Mouse (Mus musculus) heart, embryonic 13.5 days (tissue): ENCODE measurements around the gene Adgrg5. TPM values are rescaled to one million over a fixed set of nuclear protein-coding genes. Genes with fewer than 3 reads are reported as not detected.

Experiments
- ATAC-seq: fragments of 200-750 bp; cut with Nextera tagmentation; 2 replicates; pipeline ENCODE4 v1.8.0; 2017; ENCODE audit warnings: moderate TSS enrichment; ENCODE audit not compliant: insufficient number of reproducible peaks, low FRiP score, low TSS enrichment; ENCODE audit errors: extremely low read depth
- H3K27ac ChIP-seq: fragments of 300-500 bp; sonication (generic); replicated peaks from 2 replicates; pipeline ENCODE4 v1.5.1; 2015; ENCODE audit warnings: moderate library complexity, mild to moderate bottlenecking, inconsistent platforms
- H3K27me3 ChIP-seq: fragments of 300-500 bp; sonication (generic); replicated peaks from 2 replicates; pipeline ENCODE4 v1.6.1; 2015; ENCODE audit warnings: mild to moderate bottlenecking, inconsistent platforms
- H3K36me3 ChIP-seq: fragments of 300-500 bp; sonication (generic); 2 replicates; pipeline ENCODE4 v1.6.1; 2015; ENCODE audit warnings: mild to moderate bottlenecking, inconsistent platforms
- H3K4me1 ChIP-seq: fragments of 300-500 bp; sonication (generic); 2 replicates; pipeline ENCODE4 v1.6.1; 2015; ENCODE audit warnings: inconsistent platforms
- H3K4me2 ChIP-seq: fragments of 300-500 bp; sonication (generic); 2 replicates; pipeline ENCODE4 v1.6.1; 2015; ENCODE audit warnings: inconsistent platforms, mild to moderate bottlenecking, moderate library complexity
- H3K4me3 ChIP-seq: fragments of 300-500 bp; sonication (generic); 2 replicates; pipeline ENCODE4 v1.5.1; 2015; ENCODE audit warnings: moderate library complexity, mild to moderate bottlenecking, inconsistent platforms
- H3K9ac ChIP-seq: fragments of 300-500 bp; sonication (generic); 2 replicates; pipeline ENCODE4 v1.6.1; 2015; ENCODE audit warnings: inconsistent platforms, mild to moderate bottlenecking, moderate library complexity
- H3K9me3 ChIP-seq: fragments of 300-500 bp; sonication (generic); 2 replicates; pipeline ENCODE4 v1.6.1; 2016; ENCODE audit warnings: inconsistent platforms
- WGBS: fragments of 180-500 bp; shearing (Covaris S2); methylation state at CpG from one replicate; pipeline ENCODE4 v1.1.7; 2015; ENCODE audit warnings: mixed read lengths; 5-methylcytosine and 5-hydroxymethylcytosine counted together
- polyA plus RNA-seq: library from polyadenylated mRNA; unstranded; fragments of >200 nt; fragmentation: Nextera tagmentation; extraction: Ambion mirVana; gene quantifications from 2 replicates; pipeline ENCODE4 v1.2.1, GENCODE M21; 2015

The Adgrg5 gene
- polyA plus RNA-seq, 1 experiment from 2014 or later = 0.32 TPM

- Histone ChIP-seq H3K4me1 (peaks cover 62% of the 10 kb centered on the region), H3K4me3 (peak overlapping the region; percentile 28), H3K27ac (no peak overlapping the region), H3K9me3 (no peaks in the 10 kb centered on the region), H3K9ac (peak overlapping the region; percentile 68; the same call in 1 of the 2 replicates), H3K4me2 (peak overlapping the region; percentile 51), H3K36me3 (no peaks in the 10 kb centered on the region), H3K27me3 (0 out of 2 replicates have a peak, but pooled peaks cover 5% of the 10 kb centered on the region)
- WGBS = 63% methylated on average over 6 of the region's 6 CpGs
- no peak for ATAC-seq
These were observed 61.5 kb downstream of the Adgrg5 start for GRCm38 (mm10) chr8:94985023-94985422.

GRCm38 (mm10) chr8:94986676-94987075, 63.2 kb downstream of the Adgrg5 start:
- Histone ChIP-seq H3K27ac (no peak overlapping the region), H3K4me2 (peak overlapping the region; percentile 36), H3K36me3 (no peaks in the 10 kb centered on the region), H3K9ac (no peak overlapping the region; the same call in 1 of the 2 replicates), H3K27me3 (no peaks in the 10 kb centered on the region), H3K4me1 (peaks cover 62% of the 10 kb centered on the region), H3K9me3 (no peaks in the 10 kb centered on the region), H3K4me3 (no peak overlapping the region)
- 57% methylated on average over 5 of the region's 5 CpGs for WGBS
- no peak for ATAC-seq

- Histone ChIP-seq H3K9me3 (no peaks in the 10 kb centered on the region), H3K9ac (no peak overlapping the region), H3K27ac (no peak overlapping the region), H3K4me2 (no peak overlapping the region; the same call in 1 of the 2 replicates), H3K4me3 (no peak overlapping the region), H3K36me3 (no peaks in the 10 kb centered on the region), H3K4me1 (peaks cover 70% of the 10 kb centered on the region), H3K27me3 (no peaks in the 10 kb centered on the region)
- 38% methylated on average over 7 of the region's 7 CpGs for WGBS
- ATAC-seq = no peak
These were observed 64.1 kb downstream of the Adgrg5 start for GRCm38 (mm10) chr8:94987553-94987952.

GRCm38 (mm10) chr8:94988619-94989018, 65.1 kb downstream of the Adgrg5 start:
- 73% methylated on average over 6 of the region's 6 CpGs for WGBS
- peaks cover 70% of the 10 kb centered on the region for H3K4me1 ChIP-seq
- peaks cover 6% of the 10 kb centered on the region; the same call in 1 of the 2 replicates for H3K27me3 ChIP-seq
- H3K27ac ChIP-seq = no peak overlapping the region
- H3K4me3 ChIP-seq = no peak overlapping the region
- H3K36me3 ChIP-seq = no peaks in the 10 kb centered on the region
- no peak overlapping the region for H3K4me2 ChIP-seq
- H3K9ac ChIP-seq = no peak overlapping the region
- no peaks in the 10 kb centered on the region for H3K9me3 ChIP-seq
- ATAC-seq = no peak

- no peak overlapping the region for H3K4me3 ChIP-seq
- H3K9ac ChIP-seq = no peak overlapping the region
- H3K27me3 ChIP-seq = peaks cover 13% of the 10 kb centered on the region; the same call in 1 of the 2 replicates
- H3K4me1 ChIP-seq = peaks cover 69% of the 10 kb centered on the region
- H3K9me3 ChIP-seq = no peaks in the 10 kb centered on the region
- no peaks in the 10 kb centered on the region for H3K36me3 ChIP-seq
- WGBS = 85% methylated on average over 4 of the region's 4 CpGs
- no peak overlapping the region for H3K4me2 ChIP-seq
- ATAC-seq = no peak
- no peak overlapping the region for H3K27ac ChIP-seq
These were observed 66.2 kb downstream of the Adgrg5 start for GRCm38 (mm10) chr8:94989711-94990110.

- no peak for ATAC-seq
- H3K36me3 ChIP-seq = no peaks in the 10 kb centered on the region
- H3K4me1 ChIP-seq = peaks cover 59% of the 10 kb centered on the region
- peaks cover 16% of the 10 kb centered on the region; the same call in 1 of the 2 replicates for H3K27me3 ChIP-seq
- no peaks in the 10 kb centered on the region for H3K9me3 ChIP-seq
- no peak overlapping the region for H3K4me2 ChIP-seq
- WGBS = 54% methylated on average over 11 of the region's 11 CpGs
- H3K27ac ChIP-seq = no peak overlapping the region
- no peak overlapping the region for H3K9ac ChIP-seq
- no peak overlapping the region for H3K4me3 ChIP-seq
These were observed 67.3 kb downstream of the Adgrg5 start for GRCm38 (mm10) chr8:94990598-94991453.

- Histone ChIP-seq H3K4me1 (peaks cover 55% of the 10 kb centered on the region), H3K27me3 (peaks cover 16% of the 10 kb centered on the region; the same call in 1 of the 2 replicates), H3K36me3 (no peaks in the 10 kb centered on the region), H3K9ac (no peak overlapping the region), H3K9me3 (no peaks in the 10 kb centered on the region), H3K4me2 (no peak overlapping the region), H3K27ac (no peak overlapping the region), H3K4me3 (no peak overlapping the region)
- 66% methylated on average over 9 of the region's 9 CpGs for WGBS
- ATAC-seq = no peak
These were observed 68.0 kb downstream of the Adgrg5 start for GRCm38 (mm10) chr8:94991454-94991994.

- H3K36me3 ChIP-seq = no peaks in the 10 kb centered on the region
- H3K4me3 ChIP-seq = no peak overlapping the region
- peaks cover 50% of the 10 kb centered on the region for H3K4me1 ChIP-seq
- H3K9me3 ChIP-seq = no peaks in the 10 kb centered on the region
- 82% methylated on average over 4 of the region's 4 CpGs for WGBS
- H3K4me2 ChIP-seq = no peak overlapping the region
- H3K9ac ChIP-seq = no peak overlapping the region
- H3K27ac ChIP-seq = peak overlapping the region; percentile 28; the same call in 1 of the 2 replicates
- peaks cover 16% of the 10 kb centered on the region; the same call in 1 of the 2 replicates for H3K27me3 ChIP-seq
- no peak for ATAC-seq
These were observed 68.5 kb downstream of the Adgrg5 start for GRCm38 (mm10) chr8:94992010-94992409.

GRCm38 (mm10) chr8:94992534-94992933, 69.0 kb downstream of the Adgrg5 start:
- Histone ChIP-seq H3K4me3 (no peak overlapping the region), H3K36me3 (no peaks in the 10 kb centered on the region), H3K27me3 (peaks cover 16% of the 10 kb centered on the region; the same call in 1 of the 2 replicates), H3K9me3 (no peaks in the 10 kb centered on the region), H3K4me2 (no peak overlapping the region), H3K9ac (no peak overlapping the region), H3K27ac (peak overlapping the region; percentile 28; the same call in 1 of the 2 replicates), H3K4me1 (peaks cover 50% of the 10 kb centered on the region)
- WGBS = 60% methylated on average over 5 of the region's 5 CpGs
- no peak for ATAC-seq
